Mouse (Mus musculus) kidney, embryonic 15.5 days (tissue): ENCODE measurements at regions not wholly inside any gene's neighbourhood (a gene's known extent, or its start where the extent isn't known, plus 50 kb on each side); places are given as distances from the start of the nearest gene placed in this dataset.

Experiments
- ATAC-seq: fragments of 200-750 bp; cut with Nextera tagmentation; replicated peaks from 2 replicates; pipeline ENCODE4 v1.8.0; 2017; ENCODE audit warnings: moderate TSS enrichment; ENCODE audit not compliant: low FRiP score
- H3K27ac ChIP-seq: fragments of 300-500 bp; sonication (generic); 2 replicates; pipeline ENCODE4 v1.5.1; 2015; ENCODE audit warnings: mild to moderate bottlenecking, inconsistent platforms
- H3K27me3 ChIP-seq: fragments of 300-500 bp; sonication (generic); 2 replicates; pipeline ENCODE4 v1.6.1; 2015; ENCODE audit warnings: inconsistent platforms
- H3K36me3 ChIP-seq: fragments of 300-500 bp; sonication (generic); 2 replicates; pipeline ENCODE4 v1.6.1; 2015; ENCODE audit warnings: inconsistent platforms
- H3K4me1 ChIP-seq: fragments of 300-500 bp; sonication (generic); 2 replicates; pipeline ENCODE4 v1.6.1; 2015; ENCODE audit warnings: inconsistent platforms
- H3K4me2 ChIP-seq: fragments of 300-500 bp; sonication (generic); 2 replicates; pipeline ENCODE4 v1.6.1; 2015; ENCODE audit warnings: moderate library complexity, mild to moderate bottlenecking, inconsistent platforms
- H3K4me3 ChIP-seq: fragments of 300-500 bp; sonication (generic); replicated peaks from 2 replicates; pipeline ENCODE4 v1.5.1; 2015; ENCODE audit warnings: mild to moderate bottlenecking, inconsistent platforms
- H3K9ac ChIP-seq: fragments of 300-500 bp; sonication (generic); 2 replicates; pipeline ENCODE4 v1.6.1; 2015; ENCODE audit warnings: mild to moderate bottlenecking, inconsistent platforms
- H3K9me3 ChIP-seq: fragments of 300-500 bp; sonication (generic); replicated peaks from 2 replicates; pipeline ENCODE4 v1.6.1; 2016; ENCODE audit warnings: inconsistent platforms
- WGBS: fragments of 180-500 bp; shearing (Covaris S2); methylation state at CpG from one replicate; pipeline ENCODE4 v1.1.7; 2015; ENCODE audit warnings: mixed read lengths; 5-methylcytosine and 5-hydroxymethylcytosine counted together

- no peak overlapping the region for H3K4me3 ChIP-seq
- H3K36me3 ChIP-seq: no peaks in the 10 kb centered on the region
- peaks cover 13% of the 10 kb centered on the region; the same call in 1 of the 2 replicates for H3K4me1 ChIP-seq
- H3K9ac ChIP-seq: no peak overlapping the region
- H3K9me3 ChIP-seq: no peaks in the 10 kb centered on the region
- no peaks in the 10 kb centered on the region for H3K27me3 ChIP-seq
- H3K27ac ChIP-seq: no peak overlapping the region
- 54% methylated on average over 6 of the region's 6 CpGs for WGBS
- ATAC-seq: no peak
- no peak overlapping the region for H3K4me2 ChIP-seq
Observed at GRCm38 (mm10) chr16:77240876-77241275, 227.4 kb downstream of the Usp25 start.

- H3K27ac ChIP-seq: no peak overlapping the region
- 62% methylated on average over 9 of the region's 9 CpGs for WGBS
- peaks cover 13% of the 10 kb centered on the region; the same call in 1 of the 2 replicates for H3K4me1 ChIP-seq
- H3K4me3 ChIP-seq: no peak overlapping the region
- no peak overlapping the region for H3K9ac ChIP-seq
- no peaks in the 10 kb centered on the region for H3K27me3 ChIP-seq
- no peaks in the 10 kb centered on the region for H3K9me3 ChIP-seq
- ATAC-seq: no peak
- H3K4me2 ChIP-seq: no peak overlapping the region; the same call in 1 of the 2 replicates
- no peaks in the 10 kb centered on the region for H3K36me3 ChIP-seq
Observed at GRCm38 (mm10) chr16:77239176-77239790, 225.8 kb downstream of the Usp25 start.

- Histone ChIP-seq H3K27ac (no peak overlapping the region), H3K9me3 (no peaks in the 10 kb centered on the region), H3K4me2 (peak overlapping the region; percentile 21; the same call in 1 of the 2 replicates), H3K9ac (no peak overlapping the region), H3K4me1 (peaks cover 13% of the 10 kb centered on the region; the same call in 1 of the 2 replicates), H3K36me3 (no peaks in the 10 kb centered on the region), H3K27me3 (no peaks in the 10 kb centered on the region), H3K4me3 (no peak overlapping the region)
- peak; percentile 49; the same call in 1 of the 2 replicates for ATAC-seq
- WGBS: 49% methylated on average over 13 of the region's 13 CpGs
Observed at GRCm38 (mm10) chr16:77238358-77239175, 225.1 kb downstream of the Usp25 start.

GRCm38 (mm10) chr16:77237631-77238357 is 224.3 kb downstream of the Usp25 start:
- no peaks in the 10 kb centered on the region for H3K27me3 ChIP-seq
- no peaks in the 10 kb centered on the region for H3K9me3 ChIP-seq
- no peak overlapping the region for H3K9ac ChIP-seq
- H3K4me2 ChIP-seq: no peak overlapping the region
- H3K27ac ChIP-seq: no peak overlapping the region
- peaks cover 13% of the 10 kb centered on the region; the same call in 1 of the 2 replicates for H3K4me1 ChIP-seq
- H3K36me3 ChIP-seq: no peaks in the 10 kb centered on the region
- no peak for ATAC-seq
- no peak overlapping the region for H3K4me3 ChIP-seq
- 74% methylated on average over 7 of the region's 7 CpGs for WGBS

GRCm38 (mm10) chr16:77237272-77237603 is 223.7 kb downstream of the Usp25 start:
- 0 out of 2 replicates have a peak overlapping the region, but pooled peaks have one; percentile 1 for H3K4me3 ChIP-seq
- no peak for ATAC-seq

GRCm38 (mm10) chr16:77236509-77237271 is 223.2 kb downstream of the Usp25 start:
- no peaks in the 10 kb centered on the region for H3K9me3 ChIP-seq
- H3K4me2 ChIP-seq: peak overlapping the region; percentile 40
- no peak overlapping the region for H3K27ac ChIP-seq
- no peaks in the 10 kb centered on the region for H3K27me3 ChIP-seq
- WGBS: 43% methylated on average over 13 of the region's 13 CpGs
- H3K9ac ChIP-seq: no peak overlapping the region
- H3K4me1 ChIP-seq: peaks cover 13% of the 10 kb centered on the region; the same call in 1 of the 2 replicates
- H3K36me3 ChIP-seq: no peaks in the 10 kb centered on the region
- H3K4me3 ChIP-seq: 0 out of 2 replicates have a peak overlapping the region, but pooled peaks have one; percentile 1
- ATAC-seq: peak; percentile 52

More at GRCm38 (mm10) chr16:77237272-77237603, 223.7 kb downstream of the Usp25 start:
- Histone ChIP-seq H3K4me1 (peaks cover 13% of the 10 kb centered on the region; the same call in 1 of the 2 replicates), H3K4me2 (peak overlapping the region; percentile 40), H3K9ac (no peak overlapping the region), H3K9me3 (no peaks in the 10 kb centered on the region), H3K27me3 (no peaks in the 10 kb centered on the region), H3K27ac (no peak overlapping the region), H3K36me3 (no peaks in the 10 kb centered on the region)
- 80% methylated on average over 2 of the region's 2 CpGs for WGBS

- H3K36me3 ChIP-seq: no peaks in the 10 kb centered on the region
- no peak overlapping the region for H3K4me3 ChIP-seq
- no peak overlapping the region for H3K27ac ChIP-seq
- H3K4me2 ChIP-seq: no peak overlapping the region
- H3K27me3 ChIP-seq: no peaks in the 10 kb centered on the region
- H3K9me3 ChIP-seq: no peaks in the 10 kb centered on the region
- no peak for ATAC-seq
- H3K9ac ChIP-seq: no peak overlapping the region
- WGBS: 86% methylated on average over 4 of the region's 4 CpGs
- H3K4me1 ChIP-seq: peaks cover 13% of the 10 kb centered on the region; the same call in 1 of the 2 replicates
Observed at GRCm38 (mm10) chr16:77236021-77236420, 222.5 kb downstream of the Usp25 start.

- ATAC-seq: no peak
- Histone ChIP-seq H3K27ac (no peak overlapping the region), H3K36me3 (no peaks in the 10 kb centered on the region), H3K4me2 (no peak overlapping the region), H3K4me1 (peaks cover 13% of the 10 kb centered on the region; the same call in 1 of the 2 replicates), H3K9me3 (no peaks in the 10 kb centered on the region), H3K27me3 (no peaks in the 10 kb centered on the region), H3K4me3 (no peak overlapping the region), H3K9ac (no peak overlapping the region)
- 93% methylated on average over 5 of the region's 5 CpGs for WGBS
Observed at GRCm38 (mm10) chr16:77235449-77235848, 221.9 kb downstream of the Usp25 start.
